Mouse (Mus musculus) neural tube, postnatal 0 days (tissue): ENCODE data around the gene Aoah. TPM values are rescaled to one million over a fixed set of nuclear protein-coding genes. Genes with fewer than 3 reads are reported as not detected.

Source experiments
- polyA plus RNA-seq: library from polyadenylated mRNA; unstranded; fragments of >200 nt; fragmentation: Nextera tagmentation; extraction: Ambion mirVana; gene quantifications from 2 replicates; pipeline ENCODE4 v1.2.1, GENCODE M21; 2015

Gene Aoah
- polyA plus RNA-seq: 0.45 and 0.68 TPM in 2 replicates

DNA sequence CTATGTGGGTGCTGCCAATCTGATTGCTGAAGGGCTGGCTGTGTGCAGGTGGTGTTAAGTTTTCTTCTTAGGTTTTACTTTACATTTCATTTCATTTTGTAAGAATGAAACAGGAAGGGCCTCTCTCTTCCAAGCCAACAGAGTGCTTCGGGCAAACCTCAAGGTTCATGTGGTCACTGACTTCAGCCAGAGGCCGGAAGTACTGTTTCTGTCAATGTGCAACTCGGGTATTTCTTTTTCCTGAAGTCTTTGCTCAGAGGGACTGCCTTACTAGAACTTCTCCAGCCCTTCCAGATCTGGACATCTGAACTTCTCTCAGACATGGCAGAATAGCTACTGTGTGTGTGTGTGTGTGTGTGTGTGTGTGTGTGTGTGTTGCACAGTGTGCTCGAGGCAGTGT is at the start of gene Aoah:
Gene Aoah (plus strand): TSS at position 213 of the 400 bp plus-strand sequence.

DNA sequence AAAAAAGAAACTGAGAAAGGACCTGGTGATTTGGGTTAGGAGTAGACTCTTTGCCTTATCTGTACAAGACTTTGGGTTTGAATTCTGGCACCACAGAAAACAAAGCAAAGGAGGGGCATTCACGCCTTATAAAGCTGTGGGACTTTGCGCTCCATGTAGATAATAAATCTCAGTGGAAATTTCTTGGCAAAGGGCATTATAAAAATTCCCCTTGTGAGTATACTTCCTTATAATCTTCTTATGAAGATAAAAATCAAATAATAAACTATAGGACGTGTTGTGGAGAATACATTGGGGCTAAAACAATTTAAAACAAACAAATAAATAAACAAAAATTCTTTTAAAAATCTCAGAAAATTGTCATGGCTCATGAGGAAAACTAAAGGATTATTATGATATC is 280.9 kb downstream of the Aoah start, which contains the start of gene Olfr1370:
Gene Olfr1370 (minus strand): TSS at position 101 of the 400 bp plus-strand sequence.

